Mouse (Mus musculus) liver, adult 2 months (tissue): ENCODE results near the gene AC161166.1. TPM values are rescaled to one million over a fixed set of nuclear protein-coding genes. Genes with fewer than 3 reads are reported as not detected.
A peak's percentile ranks its signal among the peaks of the same experiment; 100 is the strongest.

Source experiments
- DNase-seq: peaks from one replicate; pipeline ENCODE4 v3.0.0-alpha.2; 2011; ENCODE audit warnings: low read depth, low spot score; ENCODE audit errors: extremely low read depth
- H3K27ac ChIP-seq: fragments of 200-500 bp; replicated peaks from 2 replicates; pipeline ENCODE4 v1.5.1; 2012; ENCODE audit warnings: low read depth, mild to moderate bottlenecking, control low read depth, inconsistent platforms, low read length; ENCODE audit not compliant: insufficient read depth
- H3K27me3 ChIP-seq: fragments of 200-500 bp; 2 replicates; pipeline ENCODE4 v1.6.1; 2012; ENCODE audit warnings: mild to moderate bottlenecking, moderate library complexity, low read length, inconsistent platforms; ENCODE audit not compliant: control insufficient read depth, insufficient read depth
- H3K36me3 ChIP-seq: fragments of 200-500 bp; 2 replicates; pipeline ENCODE4 v1.6.1; 2012; ENCODE audit warnings: low read length, inconsistent platforms; ENCODE audit not compliant: control insufficient read depth, insufficient read depth
- H3K4me1 ChIP-seq: fragments of 200-500 bp; 2 replicates; pipeline ENCODE4 v1.6.1; 2011; ENCODE audit warnings: low read length; ENCODE audit not compliant: control insufficient read depth, insufficient read depth
- H3K4me3 ChIP-seq: fragments of 200-500 bp; 2 replicates; pipeline ENCODE4 v1.5.1; 2011; ENCODE audit warnings: low read depth, mild to moderate bottlenecking, control low read depth, low read length, moderate library complexity; ENCODE audit not compliant: insufficient read depth
- H3K79me2 ChIP-seq: fragments of 200-500 bp; 2 replicates; pipeline ENCODE4 v1.6.1; 2012; ENCODE audit warnings: inconsistent platforms, mild to moderate bottlenecking, low read length, moderate library complexity; ENCODE audit not compliant: control insufficient read depth, insufficient read depth
- H3K9ac ChIP-seq: fragments of 200-500 bp; 2 replicates; pipeline ENCODE4 v1.6.1; 2012; ENCODE audit warnings: low read depth, mild to moderate bottlenecking, control low read depth, inconsistent platforms, low read length
- CTCF ChIP-seq: fragments of 200-500 bp; IDR thresholded peaks from 2 replicates; pipeline ENCODE4 v1.5.1; 2011; ENCODE audit warnings: low read depth, low read length, control low read depth
- POLR2A ChIP-seq: fragments of 200-500 bp; IDR thresholded peaks from 2 replicates; pipeline ENCODE4 v1.6.1; 2011; ENCODE audit warnings: low read length, control low read depth; ENCODE audit not compliant: insufficient read depth; ENCODE audit errors: extremely low read depth
- WGBS: fragments of 180-500 bp; shearing (Covaris S2); methylation state at CpG from one replicate; pipeline ENCODE4 v1.1.7; 2018; 5-methylcytosine and 5-hydroxymethylcytosine counted together
- polyA plus RNA-seq: library from polyadenylated mRNA; depleted of rRNA; stranded (reverse); fragments of >200 nt; gene quantifications from 2 replicates; pipeline ENCODE4 v1.2.3, GENCODE M21; 2012
- total RNA-seq: library from RNA; depleted of rRNA; stranded (reverse); fragments of >200 nt; gene quantifications from 2 replicates; pipeline ENCODE4 v1.2.3, GENCODE M21; 2014

The AC161166.1 gene
- total and polyA plus RNA-seq, 2 experiments = not detected

DNA sequence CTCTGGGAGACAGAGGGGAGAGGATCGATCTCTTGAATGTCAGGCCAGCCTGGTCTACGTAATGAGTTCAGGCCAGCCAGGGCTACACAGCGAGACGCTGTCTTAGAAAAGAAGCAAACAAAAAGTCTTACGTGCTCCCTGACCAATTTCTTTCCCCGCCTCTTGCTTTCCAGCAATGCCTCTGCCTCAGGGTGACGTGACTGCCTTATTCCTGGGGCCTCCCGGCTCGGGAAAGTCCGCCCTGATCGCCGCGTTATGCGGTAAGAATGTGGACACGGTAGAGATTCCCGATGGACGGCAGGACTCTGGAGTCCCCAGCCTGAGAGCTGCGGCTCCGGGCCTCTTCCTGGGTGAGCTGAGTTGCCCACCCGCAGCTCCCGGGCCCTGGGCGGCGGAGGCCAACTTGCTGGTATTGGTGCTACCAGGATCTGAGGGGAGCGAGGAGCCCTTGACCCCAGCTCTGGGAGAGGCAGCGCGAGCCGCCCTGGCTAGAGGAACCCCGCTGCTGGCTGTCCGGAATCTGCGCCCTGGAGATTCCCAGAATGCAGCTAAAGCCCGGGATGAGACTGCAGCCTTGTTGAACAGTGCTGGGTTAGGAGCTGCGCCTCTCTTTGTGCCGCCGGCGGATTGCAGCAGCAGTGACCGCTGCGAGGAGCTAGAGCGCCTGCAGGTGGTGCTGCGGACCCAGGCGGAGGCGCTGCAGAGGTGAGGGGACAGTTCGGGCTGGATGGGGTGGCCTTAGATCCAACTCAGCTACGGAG, 19.1 kb upstream of the AC161166.1 start:
- Histone ChIP-seq H3K27ac (peak overlapping the region; percentile 66), H3K4me1 (peaks cover 6% of the 10 kb centered on the region), H3K27me3 (no peaks in the 10 kb centered on the region), H3K36me3 (peaks cover 2% of the 10 kb centered on the region; the same call in 1 of the 2 replicates), H3K9ac (peak overlapping the region; percentile 82), H3K79me2 (peaks cover 5% of the 10 kb centered on the region; the same call in 1 of the 2 replicates), H3K4me3 (peak overlapping the region; percentile 78)
- DNase-seq = peak; percentile 57
- WGBS = under 1% methylated on average over 43 of the region's 43 CpGs
- peak; percentile 85 for TF ChIP-seq CTCF
- no peak for TF ChIP-seq POLR2A

DNA sequence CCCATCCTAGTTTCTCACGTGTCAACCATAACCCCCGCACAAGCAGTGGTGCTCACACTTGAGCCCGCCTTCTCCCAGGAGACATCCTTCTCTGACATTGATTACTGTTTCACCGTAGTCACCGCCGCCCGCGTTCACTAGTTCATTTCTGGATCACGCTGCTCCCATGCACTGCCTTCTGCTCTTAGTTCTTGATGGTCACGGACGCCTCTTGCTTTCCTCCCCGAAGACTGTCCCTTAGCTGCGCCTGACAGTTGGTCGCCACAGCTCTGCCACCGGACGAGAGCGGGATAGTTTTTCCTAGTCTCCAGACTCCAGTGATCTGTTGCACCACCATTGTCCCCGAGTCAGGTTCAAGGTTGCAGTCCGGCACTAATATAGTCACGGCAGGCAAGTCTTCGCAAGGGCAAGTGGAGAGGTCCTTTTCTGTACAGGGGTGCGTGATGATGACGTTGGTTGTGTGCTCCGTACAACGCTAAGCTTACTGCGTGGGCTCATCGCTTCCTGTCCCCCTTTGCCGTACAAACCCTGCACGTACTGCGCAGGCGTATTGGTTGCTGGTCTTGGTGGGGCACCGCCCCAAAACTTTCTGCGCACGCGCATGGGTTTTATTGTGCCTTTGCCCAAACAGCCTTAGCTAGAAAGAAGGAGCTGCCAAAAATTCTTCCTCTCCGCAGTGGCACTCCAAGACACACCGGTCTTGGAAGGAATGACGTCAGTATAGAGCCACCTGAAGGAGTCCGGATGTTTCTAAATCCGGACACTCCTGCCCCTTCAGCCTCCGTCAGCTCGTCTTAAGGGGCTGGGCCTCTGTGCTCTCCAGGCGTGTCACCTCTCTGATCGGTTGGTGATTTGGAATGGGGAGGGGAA, 18.0 kb upstream of the AC161166.1 start, which contains the start of gene Irgq:
Irgq (plus strand) TSS at position 628 of the 870 bp plus-strand sequence.
- under 1% methylated on average over 44 of the region's 44 CpGs for WGBS
- TF ChIP-seq CTCF (no peak), POLR2A (0 out of 2 replicates have a peak, but pooled peaks have one; percentile 23)

DNA sequence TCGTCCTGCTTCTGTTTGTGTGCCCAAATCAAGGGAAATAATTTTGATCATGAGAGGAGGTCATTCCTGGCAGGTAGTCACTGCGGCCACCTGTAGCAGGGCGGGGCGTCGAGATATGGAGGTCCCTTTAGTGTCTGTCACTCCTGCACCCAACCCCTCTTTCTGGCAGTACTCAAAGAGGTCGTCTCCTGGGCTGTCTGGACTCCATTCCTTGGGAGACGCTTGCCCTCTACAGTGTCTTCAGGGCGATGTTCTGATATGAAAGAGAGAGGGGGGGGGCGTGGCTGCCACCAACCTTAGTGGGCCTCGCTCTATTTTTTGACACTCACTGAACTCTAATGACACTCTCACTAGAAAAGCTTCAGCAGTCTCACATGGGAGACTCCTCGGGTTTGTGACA, 17.3 kb upstream of the AC161166.1 start:
- peak overlapping the region; percentile 66 for H3K9ac ChIP-seq
- peak overlapping the region; percentile 58 for H3K4me3 ChIP-seq
- no peaks in the 10 kb centered on the region for H3K27me3 ChIP-seq
- peaks cover 5% of the 10 kb centered on the region; the same call in 1 of the 2 replicates for H3K79me2 ChIP-seq
- no peak for DNase-seq
- peak overlapping the region; percentile 77 for H3K27ac ChIP-seq
- no peak for TF ChIP-seq POLR2A
- no peak for TF ChIP-seq CTCF
- WGBS = 59% methylated on average over 11 of the region's 11 CpGs
- H3K36me3 ChIP-seq = peaks cover 2% of the 10 kb centered on the region; the same call in 1 of the 2 replicates
- peaks cover 6% of the 10 kb centered on the region for H3K4me1 ChIP-seq

More for the DNA sequence above, 18.0 kb upstream of the AC161166.1 start, which contains the start of gene Irgq:
- H3K9ac ChIP-seq = peak within 1 kb of the TSS; percentile 82
- peak within 1 kb of the TSS; percentile 77 for H3K27ac ChIP-seq
- peaks cover 6% of the 10 kb centered on the region for H3K4me1 ChIP-seq
- no peaks in the 10 kb centered on the region for H3K27me3 ChIP-seq
- H3K79me2 ChIP-seq = peaks cover 5% of the 10 kb centered on the region; the same call in 1 of the 2 replicates
- H3K4me3 ChIP-seq = peak within 1 kb of the TSS; percentile 78
- H3K36me3 ChIP-seq = peaks cover 2% of the 10 kb centered on the region; the same call in 1 of the 2 replicates
- DNase-seq = peak; percentile 99

DNA sequence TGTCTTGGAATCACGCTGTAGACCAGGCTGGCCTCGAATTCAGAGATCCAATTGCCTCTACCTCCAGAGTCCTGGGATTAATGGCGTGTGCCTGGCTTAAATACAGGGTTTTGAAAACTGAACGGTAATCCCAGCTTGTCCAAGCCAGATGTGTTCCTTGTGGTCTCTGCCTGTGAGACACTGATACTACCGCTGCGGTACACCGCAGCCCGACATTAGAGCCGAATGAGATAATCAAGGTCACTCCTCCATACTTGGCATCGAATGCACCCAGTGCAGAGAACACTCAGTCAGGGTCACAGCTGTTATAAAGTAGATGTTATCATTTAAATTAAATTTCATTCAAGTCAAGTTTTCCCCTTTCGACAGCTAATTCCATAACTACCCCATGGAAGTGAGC, 16.6 kb upstream of the AC161166.1 start:
- no peak overlapping the region for H3K9ac ChIP-seq
- DNase-seq = no peak
- TF ChIP-seq POLR2A = no peak
- 92% methylated on average over 11 of the region's 11 CpGs for WGBS
- no peak overlapping the region for H3K4me3 ChIP-seq
- peaks cover 6% of the 10 kb centered on the region for H3K4me1 ChIP-seq
- H3K36me3 ChIP-seq = peaks cover 2% of the 10 kb centered on the region; the same call in 1 of the 2 replicates
- H3K27ac ChIP-seq = no peak overlapping the region
- peaks cover 5% of the 10 kb centered on the region; the same call in 1 of the 2 replicates for H3K79me2 ChIP-seq
- no peaks in the 10 kb centered on the region for H3K27me3 ChIP-seq

DNA sequence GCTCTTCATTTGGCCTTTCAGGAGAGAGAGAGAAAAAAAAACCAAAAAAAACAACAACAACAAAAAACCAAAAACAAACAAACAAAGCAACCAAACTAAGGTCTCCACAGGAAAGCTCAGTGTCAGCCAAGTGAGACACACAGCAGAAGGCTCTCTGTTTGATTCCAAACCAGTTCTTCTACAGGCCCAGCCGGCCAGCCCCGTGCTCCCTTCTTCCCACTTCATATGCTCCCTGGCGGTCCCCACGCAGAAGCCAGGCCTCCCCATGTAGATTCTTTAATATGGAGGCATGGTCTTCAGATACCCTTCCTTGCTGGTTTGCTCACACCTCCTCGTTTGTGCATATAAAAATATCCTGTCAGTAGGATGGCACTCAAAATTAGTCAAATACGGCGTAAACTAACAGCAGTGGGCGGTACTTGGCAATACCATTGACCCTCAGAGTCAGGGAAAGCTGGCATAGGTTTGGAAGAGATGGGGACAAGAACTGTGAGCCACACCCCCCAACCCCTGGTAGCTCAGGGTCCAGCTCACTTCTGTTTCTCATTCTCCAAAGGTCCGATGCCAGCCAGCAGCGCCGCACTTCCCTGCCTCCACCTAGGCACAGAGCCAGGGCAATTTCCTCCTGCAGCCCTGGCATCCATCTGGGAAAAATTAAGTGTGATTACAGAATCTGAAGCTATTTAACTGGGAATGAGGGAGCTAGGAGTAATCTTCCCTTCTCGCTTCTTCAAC, 13.6 kb upstream of the AC161166.1 start:
- Histone ChIP-seq H3K27ac (no peak overlapping the region), H3K4me3 (no peak overlapping the region), H3K9ac (no peak overlapping the region), H3K4me1 (peaks cover 3% of the 10 kb centered on the region; the same call in 1 of the 2 replicates), H3K36me3 (no peaks in the 10 kb centered on the region), H3K27me3 (no peaks in the 10 kb centered on the region), H3K79me2 (no peaks in the 10 kb centered on the region)
- TF ChIP-seq CTCF (no peak), POLR2A (no peak)
- DNase-seq = no peak
- 89% methylated on average over 12 of the region's 12 CpGs for WGBS
